Mouse (Mus musculus) forebrain, embryonic 10.5 days (tissue): ENCODE results near the gene Cdc42bpg. TPM values are rescaled to one million over a fixed set of nuclear protein-coding genes. Genes with fewer than 3 reads are reported as not detected.
"Not testable (repeated sequence)": the region's sequence is repeated elsewhere in the genome, so short reads cannot be mapped to it uniquely, and the experiment has no call there.

ENCODE experiments used
- DNase-seq: peaks from one replicate; pipeline ENCODE4 v3.0.0-alpha.2; 2017; ENCODE audit warnings: low spot score; ENCODE audit errors: extremely low spot score
- H3K27ac ChIP-seq: fragments of 300-500 bp; sonication (generic); 2 replicates; pipeline ENCODE4 v1.5.1; 2016; ENCODE audit warnings: mild to moderate bottlenecking
- H3K27me3 ChIP-seq: fragments of 300-500 bp; sonication (generic); 2 replicates; pipeline ENCODE4 v1.6.1; 2016; ENCODE audit warnings: mild to moderate bottlenecking; ENCODE audit not compliant: poor library complexity, severe bottlenecking
- H3K36me3 ChIP-seq: fragments of 300-500 bp; sonication (generic); replicated peaks from 2 replicates; pipeline ENCODE4 v1.6.1; 2016; ENCODE audit warnings: mild to moderate bottlenecking, moderate library complexity
- H3K4me1 ChIP-seq: fragments of 300-500 bp; sonication (generic); 2 replicates; pipeline ENCODE4 v1.6.1; 2016
- H3K4me3 ChIP-seq: fragments of 300-500 bp; sonication (generic); 2 replicates; pipeline ENCODE4 v1.5.1; 2016; ENCODE audit warnings: mild to moderate bottlenecking, moderate library complexity
- H3K9me3 ChIP-seq: fragments of 300-500 bp; sonication (generic); 2 replicates; pipeline ENCODE4 v1.6.1; 2016; ENCODE audit warnings: mild to moderate bottlenecking, moderate library complexity
- WGBS: fragments of 180-500 bp; shearing (Covaris S2); methylation state at CpG from one replicate; pipeline ENCODE4 v1.1.7; 2016; 5-methylcytosine and 5-hydroxymethylcytosine counted together
- polyA plus RNA-seq: library from polyadenylated mRNA; unstranded; fragments of >200 nt; fragmentation: Nextera tagmentation; extraction: Ambion mirVana; gene quantifications from 2 replicates; pipeline ENCODE4 v1.2.1, GENCODE M21; 2016

Cdc42bpg gene
- polyA plus RNA-seq, 1 experiment from 2014 or later: 0.24 TPM

GRCm38 (mm10) chr19:6279481-6280144 is 26.6 kb upstream of the Cdc42bpg start:
- peaks cover 49% of the 10 kb centered on the region for H3K4me1 ChIP-seq
- no peaks in the 10 kb centered on the region for H3K27me3 ChIP-seq
- no peak for DNase-seq
- no peaks in the 10 kb centered on the region for H3K9me3 ChIP-seq
- WGBS: 86% methylated on average over 6 of the region's 6 CpGs
- H3K27ac ChIP-seq: peak overlapping the region; percentile 92
- peak overlapping the region; percentile 93 for H3K4me3 ChIP-seq
- H3K36me3 ChIP-seq: peaks cover 61% of the 10 kb centered on the region

DNA sequence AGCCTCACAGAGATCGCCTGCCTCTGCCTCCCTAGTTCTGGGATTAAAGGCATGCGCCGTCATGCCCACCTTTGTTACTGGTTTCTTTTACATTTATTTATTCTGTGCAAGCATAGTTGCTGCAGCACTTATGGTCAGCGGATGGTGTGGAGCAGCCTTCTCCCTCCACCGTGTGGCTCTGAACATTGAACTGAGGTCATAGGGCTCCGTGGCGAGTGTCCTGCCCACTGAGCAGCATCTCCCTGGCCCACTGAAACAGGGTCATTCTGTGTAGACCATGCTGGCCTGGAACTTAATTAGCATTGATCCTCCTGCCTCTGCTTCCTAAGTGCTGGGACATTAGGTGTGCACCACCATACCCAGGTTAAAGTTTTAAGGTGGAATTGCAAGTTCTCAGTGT is 25.7 kb upstream of the Cdc42bpg start:
- Histone ChIP-seq H3K4me3 (no peak overlapping the region), H3K27ac (no peak overlapping the region), H3K4me1 (peaks cover 40% of the 10 kb centered on the region), H3K9me3 (no peaks in the 10 kb centered on the region), H3K36me3 (peaks cover 70% of the 10 kb centered on the region), H3K27me3 (no peaks in the 10 kb centered on the region)
- DNase-seq: no peak
- 95% methylated on average over 7 of the region's 7 CpGs for WGBS

DNA sequence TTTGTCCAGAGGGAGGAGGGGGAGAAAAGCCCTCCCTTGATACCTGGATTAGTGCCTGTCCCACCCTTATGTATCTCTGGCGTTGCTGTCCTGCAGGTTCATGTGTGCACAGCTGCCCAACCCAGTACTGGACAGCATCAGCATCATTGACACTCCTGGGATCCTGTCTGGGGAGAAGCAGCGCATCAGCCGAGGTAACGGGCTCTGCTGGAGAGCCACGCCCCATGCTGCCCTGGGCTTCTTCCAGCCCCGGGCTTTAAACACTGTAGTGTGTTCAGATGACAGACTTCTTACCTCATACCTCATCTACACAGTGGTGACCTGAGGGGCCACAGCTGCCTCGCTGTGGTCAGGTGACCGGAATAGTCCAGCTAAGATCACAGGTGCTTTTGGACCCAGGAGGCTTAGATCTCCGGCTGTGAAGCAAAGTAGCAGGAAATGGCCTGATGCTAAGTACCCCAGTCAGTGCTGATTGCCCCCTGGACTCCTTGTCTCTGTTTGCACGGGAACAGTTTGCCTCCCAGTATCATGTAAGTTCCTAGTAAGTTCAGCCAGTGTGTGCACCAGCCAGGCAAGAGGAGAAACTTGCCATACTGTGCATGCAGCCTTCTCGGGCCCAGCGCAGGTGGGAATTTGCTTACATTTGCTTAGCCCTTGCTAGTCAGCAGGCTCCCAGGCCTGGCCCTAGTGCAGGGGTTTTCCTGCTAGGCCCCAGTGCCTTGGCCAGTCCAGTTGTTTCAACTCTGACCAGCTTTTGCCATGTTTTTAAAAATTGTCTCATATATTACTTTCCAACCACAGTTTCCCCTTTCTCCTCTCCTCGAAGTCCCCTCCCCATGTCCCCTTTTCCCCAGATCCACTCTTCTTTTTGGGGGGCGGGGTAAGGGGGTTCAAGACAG is 24.9 kb upstream of the Cdc42bpg start:
- Histone ChIP-seq H3K27ac (no peak overlapping the region), H3K27me3 (no peaks in the 10 kb centered on the region), H3K4me1 (peaks cover 33% of the 10 kb centered on the region), H3K9me3 (no peaks in the 10 kb centered on the region), H3K4me3 (no peak overlapping the region), H3K36me3 (peaks cover 78% of the 10 kb centered on the region)
- WGBS: 88% methylated on average over 14 of the region's 14 CpGs
- DNase-seq: no peak

DNA sequence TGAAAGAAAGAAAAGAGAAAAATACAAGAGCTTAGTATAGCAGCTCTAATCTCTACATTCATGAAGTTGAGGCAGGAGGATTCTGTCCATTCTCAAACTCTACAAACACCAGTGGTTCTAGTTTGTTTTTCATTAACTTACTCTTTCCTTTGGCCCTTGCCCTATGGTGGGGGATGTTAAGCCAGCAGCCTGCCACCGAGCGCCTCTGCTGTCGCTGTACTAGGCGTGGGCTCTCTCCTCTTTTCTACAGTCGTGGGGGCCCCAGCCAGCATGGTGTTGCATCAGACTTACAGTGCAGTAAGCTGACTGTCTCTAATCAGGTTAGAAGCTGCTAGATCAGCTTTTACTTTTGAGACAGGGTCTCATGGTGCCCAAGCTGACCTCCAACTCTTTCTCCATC is 23.3 kb upstream of the Cdc42bpg start:
- 86% methylated on average over 5 of the region's 5 CpGs for WGBS
- no peak for DNase-seq
- H3K27me3 ChIP-seq: no peaks in the 10 kb centered on the region
- H3K36me3 ChIP-seq: peaks cover 94% of the 10 kb centered on the region
- no peak overlapping the region for H3K4me3 ChIP-seq
- H3K9me3 ChIP-seq: no peaks in the 10 kb centered on the region
- peaks cover 33% of the 10 kb centered on the region for H3K4me1 ChIP-seq
- 0 out of 2 replicates have a peak overlapping the region, but pooled peaks have one; percentile 30 for H3K27ac ChIP-seq

DNA sequence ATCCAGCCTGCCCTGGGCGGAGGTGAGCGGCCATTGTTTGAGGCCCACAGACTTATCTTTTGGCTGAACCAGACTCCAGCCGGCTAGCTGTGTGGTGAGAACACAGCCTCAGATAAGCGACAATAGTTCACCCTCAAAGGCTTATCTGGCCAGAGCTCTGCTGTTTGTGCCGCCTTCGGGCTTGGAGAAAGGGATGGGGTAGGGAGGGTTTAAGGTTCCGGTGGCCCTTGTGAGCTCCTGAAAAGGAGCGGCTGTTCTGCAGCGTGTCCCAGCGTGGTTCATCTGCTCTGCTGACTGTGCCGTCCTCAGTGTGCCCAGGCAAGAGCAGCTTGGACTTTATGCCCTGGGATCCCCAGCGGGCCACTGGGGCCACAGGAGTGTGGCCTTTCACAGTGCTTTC is 21.8 kb upstream of the Cdc42bpg start:
- peak overlapping the region; percentile 12; the same call in 1 of the 2 replicates for H3K4me3 ChIP-seq
- H3K27me3 ChIP-seq: no peaks in the 10 kb centered on the region
- 87% methylated on average over 12 of the region's 12 CpGs for WGBS
- H3K9me3 ChIP-seq: no peaks in the 10 kb centered on the region
- DNase-seq: no peak
- peak overlapping the region; percentile 62 for H3K27ac ChIP-seq
- peaks cover 25% of the 10 kb centered on the region for H3K4me1 ChIP-seq
- peaks cover 97% of the 10 kb centered on the region for H3K36me3 ChIP-seq

DNA sequence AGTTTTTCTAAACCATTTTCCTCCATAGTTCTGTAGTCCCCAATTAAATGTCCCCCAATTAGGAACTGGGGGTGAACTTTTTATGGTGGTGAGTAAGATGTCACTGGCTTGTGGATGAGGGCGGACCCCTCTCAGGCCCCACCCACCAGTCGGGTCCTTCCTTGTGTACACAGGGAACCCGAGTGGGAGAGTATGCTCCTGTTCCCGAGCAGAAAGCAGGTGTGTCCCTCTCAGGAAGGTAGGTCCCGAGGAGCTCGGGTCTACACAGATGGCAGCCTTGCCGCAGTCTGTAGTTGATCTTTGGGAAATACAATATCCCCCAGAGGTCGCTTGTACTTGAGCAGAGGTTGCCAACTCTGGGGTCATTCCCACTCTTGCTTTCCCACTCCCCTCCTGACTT is 21.0 kb upstream of the Cdc42bpg start:
- H3K27ac ChIP-seq: peak overlapping the region; percentile 62

GRCm38 (mm10) chr19:6285632-6286433 is 20.4 kb upstream of the Cdc42bpg start:
- Histone ChIP-seq H3K27ac (peak overlapping the region; percentile 21; the same call in 1 of the 2 replicates), H3K36me3 (peaks cover 94% of the 10 kb centered on the region), H3K4me1 (peaks cover 22% of the 10 kb centered on the region), H3K4me3 (no peak overlapping the region), H3K27me3 (no peaks in the 10 kb centered on the region), H3K9me3 (no peaks in the 10 kb centered on the region)
- DNase-seq: no peak
- 87% methylated on average over 7 of the region's 7 CpGs for WGBS

More for the DNA sequence above, 21.0 kb upstream of the Cdc42bpg start:
- Histone ChIP-seq H3K9me3 (no peaks in the 10 kb centered on the region), H3K4me1 (peaks cover 22% of the 10 kb centered on the region), H3K4me3 (no peak overlapping the region; the same call in 1 of the 2 replicates), H3K36me3 (peaks cover 97% of the 10 kb centered on the region), H3K27me3 (no peaks in the 10 kb centered on the region)
- 86% methylated on average over 8 of the region's 8 CpGs for WGBS
- DNase-seq: no peak

- DNase-seq: no peak
- Histone ChIP-seq H3K4me3 (no peak overlapping the region), H3K36me3 (peaks cover 94% of the 10 kb centered on the region), H3K9me3 (no peaks in the 10 kb centered on the region), H3K27ac (peak overlapping the region; percentile 21; the same call in 1 of the 2 replicates), H3K27me3 (no peaks in the 10 kb centered on the region), H3K4me1 (peaks cover 20% of the 10 kb centered on the region)
- WGBS: 92% methylated on average over 19 of the region's 19 CpGs
These were observed 19.5 kb upstream of the Cdc42bpg start for GRCm38 (mm10) chr19:6286434-6287401.

DNA sequence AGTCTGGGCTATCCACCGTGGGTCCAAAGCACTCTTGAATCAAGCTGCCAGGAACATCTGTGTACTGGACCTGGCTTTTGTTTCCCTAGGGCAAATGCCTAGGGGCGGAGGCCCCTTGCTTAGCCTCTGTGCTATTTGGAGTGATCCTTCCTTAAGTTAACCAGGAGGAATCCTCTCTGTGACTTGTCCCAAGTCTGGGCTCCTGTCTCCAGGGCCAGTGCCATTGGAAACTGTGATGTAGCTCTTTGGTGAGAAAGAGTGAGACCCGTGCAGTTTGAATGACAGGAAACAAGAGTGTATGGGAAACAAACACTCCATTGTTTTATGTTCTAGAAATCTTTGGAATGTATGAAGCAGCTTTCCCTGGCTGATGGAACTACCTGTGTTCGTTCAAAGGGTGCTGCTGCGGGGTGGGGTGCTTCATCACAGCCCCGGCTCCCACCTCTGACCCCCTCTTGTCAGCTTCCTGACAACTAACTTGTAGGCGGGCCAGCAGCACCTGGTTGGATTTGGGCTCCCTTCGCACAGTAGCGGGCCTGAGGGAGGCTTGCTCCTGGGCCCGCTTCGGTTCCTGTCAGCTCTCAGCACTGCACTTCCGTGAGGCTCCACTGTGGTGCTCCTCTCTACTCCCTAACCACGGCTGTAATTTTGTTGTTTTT is 17.9 kb upstream of the Cdc42bpg start:
- WGBS: 80% methylated on average over 13 of the region's 13 CpGs
- H3K36me3 ChIP-seq: peaks cover 91% of the 10 kb centered on the region
- no peaks in the 10 kb centered on the region for H3K27me3 ChIP-seq
- no peak overlapping the region for H3K4me3 ChIP-seq
- peaks cover 20% of the 10 kb centered on the region for H3K4me1 ChIP-seq
- DNase-seq: no peak
- peak overlapping the region; percentile 33; the same call in 1 of the 2 replicates for H3K27ac ChIP-seq
- no peaks in the 10 kb centered on the region for H3K9me3 ChIP-seq

- H3K36me3 ChIP-seq: peaks cover 91% of the 10 kb centered on the region
- H3K4me1 ChIP-seq: peaks cover 20% of the 10 kb centered on the region
- H3K9me3 ChIP-seq: no peaks in the 10 kb centered on the region
- no peak overlapping the region for H3K27ac ChIP-seq
- H3K4me3 ChIP-seq: no peak overlapping the region
- no peak for DNase-seq
- no peaks in the 10 kb centered on the region for H3K27me3 ChIP-seq
- WGBS: 95% methylated on average over 14 of the region's 14 CpGs
These were observed 16.5 kb upstream of the Cdc42bpg start for GRCm38 (mm10) chr19:6289696-6290238.

GRCm38 (mm10) chr19:6290720-6291116 is 15.5 kb upstream of the Cdc42bpg start:
- H3K36me3 ChIP-seq: peaks cover 91% of the 10 kb centered on the region
- not testable (repeated sequence) for H3K4me3 ChIP-seq

More at GRCm38 (mm10) chr19:6290720-6291116, 15.5 kb upstream of the Cdc42bpg start:
- not testable (repeated sequence) for H3K9me3 ChIP-seq, H3K27me3 ChIP-seq, DNase-seq
- peaks cover 20% of the 10 kb centered on the region for H3K4me1 ChIP-seq
- H3K27ac ChIP-seq: peak overlapping the region; percentile 8; the same call in 1 of the 2 replicates
- WGBS: 94% methylated on average over 6 of the region's 6 CpGs
